Mouse (Mus musculus): Measurements from ENCODE around the gene Mllt3. TPM values are rescaled to one million over a fixed set of nuclear protein-coding genes. Genes with fewer than 3 reads are reported as not detected.

Mllt3 gene
- polyA plus RNA-seq, 1 experiment from 2014 or later, result 67.6 TPM

DNA sequence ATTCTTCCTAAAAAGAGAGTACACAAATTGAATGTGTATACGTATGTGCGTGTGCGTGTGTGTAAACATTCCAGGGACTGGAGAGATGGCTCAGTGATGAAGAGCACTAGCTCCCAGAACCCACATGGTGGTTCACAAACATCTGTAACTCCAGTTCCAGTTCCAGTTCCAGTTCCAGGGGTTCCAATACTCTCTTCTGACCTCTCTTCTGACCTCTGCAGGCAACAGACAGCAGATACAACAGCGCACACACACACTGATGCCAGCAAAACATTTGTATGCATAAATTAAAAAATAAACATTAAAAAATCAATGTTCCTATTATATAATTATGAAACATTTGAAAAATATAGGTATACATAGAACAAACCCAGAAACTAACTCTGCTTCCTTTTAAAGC, 258.6 kb downstream of the Mllt3 start:
- no peak for ATAC-seq (replicated peaks; ENCODE audit: insufficient number of reproducible peaks, low FRiP score, low TSS enrichment)
- Histone ChIP-seq H3K27me3 (ENCODE audit: control insufficient read depth, insufficient read depth, low read length) (no peaks in the 10 kb centered on the region), H3K27ac (ENCODE audit: low read depth, low read length) (no peak overlapping the region), H3K9ac (ENCODE audit: low read depth, low read length) (no peak overlapping the region), H3K9me3 (replicated peaks; ENCODE audit: control insufficient read depth, low read length) (no peaks in the 10 kb centered on the region), H3K4me2 (no peak overlapping the region), H3K4me3 (ENCODE audit: low read depth, low read length) (no peak overlapping the region), H3K4me1 (ENCODE audit: control insufficient read depth, insufficient read depth, low read length) (no peaks in the 10 kb centered on the region), H3K36me3 (ENCODE audit: control insufficient read depth, insufficient read depth, low read length) (peaks cover 6% of the 10 kb centered on the region)
- 92% methylated on average over 4 of the region's 4 CpGs for WGBS (ENCODE audit: insufficient replicate concordance)

DNA sequence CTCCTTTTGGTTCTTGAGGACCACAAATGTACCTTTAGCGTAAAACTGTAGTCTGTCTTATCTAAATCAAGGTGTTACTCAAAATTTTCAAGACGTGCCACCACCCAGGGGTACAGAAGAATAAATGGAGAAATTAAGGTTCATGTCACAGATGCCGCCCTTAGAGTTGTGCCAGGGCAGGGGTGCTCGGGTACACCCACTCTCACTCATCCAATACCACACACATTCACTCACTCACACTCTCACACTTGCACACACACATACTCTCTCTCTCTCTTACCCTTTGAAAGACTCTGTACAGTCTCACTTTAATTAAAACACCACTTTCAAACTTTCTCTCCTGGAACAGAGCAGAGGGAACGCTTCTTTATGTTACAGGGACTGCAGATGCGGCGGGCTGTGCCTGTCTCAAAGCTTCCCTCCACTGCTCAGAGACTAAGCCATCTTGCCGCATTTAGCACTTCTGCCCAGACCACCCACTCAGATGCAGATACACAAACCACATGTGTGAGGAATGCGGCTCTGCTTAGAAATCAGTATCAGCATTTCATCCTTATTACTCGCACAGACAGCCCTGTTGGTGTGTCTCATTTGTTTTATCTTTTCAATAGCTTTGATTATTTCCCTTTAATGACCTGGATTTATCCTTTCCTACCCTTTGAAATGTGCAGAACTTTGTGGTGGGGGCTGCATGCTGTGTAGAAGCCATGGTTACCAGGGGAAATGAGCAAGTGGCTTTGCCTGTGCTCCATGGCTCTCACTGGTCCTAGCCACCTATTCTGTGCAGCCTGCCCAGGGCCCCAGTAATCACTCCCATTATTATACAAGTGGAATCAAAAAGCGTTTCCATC, 265.2 kb downstream of the Mllt3 start:
- Histone ChIP-seq H3K4me2 (no peak overlapping the region), H3K9me3 (replicated peaks; ENCODE audit: control insufficient read depth, low read length) (no peaks in the 10 kb centered on the region), H3K27me3 (ENCODE audit: control insufficient read depth, insufficient read depth, low read length) (no peaks in the 10 kb centered on the region), H3K4me3 (ENCODE audit: low read depth, low read length) (no peak overlapping the region), H3K36me3 (ENCODE audit: control insufficient read depth, insufficient read depth, low read length) (peaks cover 1% of the 10 kb centered on the region), H3K27ac (ENCODE audit: low read depth, low read length) (0 out of 2 replicates have a peak overlapping the region, but pooled peaks have one; percentile 2), H3K4me1 (ENCODE audit: control insufficient read depth, insufficient read depth, low read length) (peaks cover 6% of the 10 kb centered on the region; the same call in 1 of the 2 replicates), H3K9ac (ENCODE audit: low read depth, low read length) (no peak overlapping the region)
- ATAC-seq (replicated peaks; ENCODE audit: insufficient number of reproducible peaks, low FRiP score, low TSS enrichment), result no peak
- 39% methylated on average over 11 of the region's 11 CpGs for WGBS (ENCODE audit: insufficient replicate concordance)

DNA sequence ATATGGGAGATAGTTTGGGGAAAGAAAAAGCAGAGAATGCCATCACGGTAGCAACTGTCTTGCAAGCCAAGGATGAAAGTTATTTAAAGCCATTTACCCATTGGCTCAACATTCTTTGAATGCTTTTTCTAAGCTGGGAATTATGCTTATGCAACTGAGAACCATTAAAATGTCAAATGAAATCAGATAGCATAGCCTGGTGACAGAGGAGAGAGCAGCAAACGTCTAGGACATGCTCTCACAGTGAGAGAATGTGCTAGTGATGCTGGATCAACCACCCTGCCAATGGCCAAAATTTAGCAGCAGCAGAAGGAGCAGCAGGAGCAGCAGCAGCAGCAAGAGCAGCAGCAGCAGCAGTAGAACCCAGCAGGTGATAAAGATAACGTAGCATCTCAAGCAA, 267.4 kb downstream of the Mllt3 start:
- 23% methylated on average over 3 of the region's 3 CpGs for WGBS (ENCODE audit: insufficient replicate concordance)
- Histone ChIP-seq H3K9me3 (replicated peaks; ENCODE audit: control insufficient read depth, low read length) (no peaks in the 10 kb centered on the region), H3K27me3 (ENCODE audit: control insufficient read depth, insufficient read depth, low read length) (no peaks in the 10 kb centered on the region), H3K27ac (ENCODE audit: low read depth, low read length) (no peak overlapping the region), H3K4me2 (no peak overlapping the region), H3K4me3 (ENCODE audit: low read depth, low read length) (no peak overlapping the region), H3K9ac (ENCODE audit: low read depth, low read length) (no peak overlapping the region), H3K4me1 (ENCODE audit: control insufficient read depth, insufficient read depth, low read length) (peaks cover 6% of the 10 kb centered on the region; the same call in 1 of the 2 replicates), H3K36me3 (ENCODE audit: control insufficient read depth, insufficient read depth, low read length) (no peaks in the 10 kb centered on the region)
- ATAC-seq (replicated peaks; ENCODE audit: insufficient number of reproducible peaks, low FRiP score, low TSS enrichment), result no peak

DNA sequence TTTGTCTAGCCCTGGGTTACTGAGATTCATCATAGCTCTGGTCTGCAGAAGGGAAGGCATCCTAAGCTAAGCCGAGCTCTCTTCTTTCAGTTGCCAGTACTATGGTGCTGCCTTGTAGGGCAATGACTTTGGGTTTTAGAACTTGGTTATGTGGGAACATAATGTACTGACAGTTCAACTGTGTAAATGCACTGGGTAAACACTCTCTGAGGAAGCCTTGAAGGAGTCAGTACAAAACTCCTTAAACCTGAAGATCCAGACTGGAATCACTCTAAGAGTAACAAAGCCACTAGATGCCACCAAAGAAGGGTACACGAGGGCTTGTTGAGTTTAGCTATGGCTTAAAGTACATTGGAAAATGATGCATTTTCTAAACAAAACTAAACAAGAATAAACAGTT, 272.1 kb downstream of the Mllt3 start:
- no peak for ATAC-seq (replicated peaks; ENCODE audit: insufficient number of reproducible peaks, low FRiP score, low TSS enrichment)
- no peak overlapping the region for H3K9ac ChIP-seq (ENCODE audit: low read depth, low read length)
- 73% methylated on average over 2 of the region's 2 CpGs for WGBS (ENCODE audit: insufficient replicate concordance)
- H3K4me3 ChIP-seq (ENCODE audit: low read depth, low read length), result no peak overlapping the region
- 0 out of 2 replicates have a peak, but pooled peaks cover 4% of the 10 kb centered on the region for H3K4me1 ChIP-seq (ENCODE audit: control insufficient read depth, insufficient read depth, low read length)
- H3K4me2 ChIP-seq, result no peak overlapping the region
- H3K9me3 ChIP-seq (replicated peaks; ENCODE audit: control insufficient read depth, low read length), result no peaks in the 10 kb centered on the region
- H3K36me3 ChIP-seq (ENCODE audit: control insufficient read depth, insufficient read depth, low read length), result no peaks in the 10 kb centered on the region
- H3K27me3 ChIP-seq (ENCODE audit: control insufficient read depth, insufficient read depth, low read length), result no peaks in the 10 kb centered on the region
- no peak overlapping the region for H3K27ac ChIP-seq (ENCODE audit: low read depth, low read length)

DNA sequence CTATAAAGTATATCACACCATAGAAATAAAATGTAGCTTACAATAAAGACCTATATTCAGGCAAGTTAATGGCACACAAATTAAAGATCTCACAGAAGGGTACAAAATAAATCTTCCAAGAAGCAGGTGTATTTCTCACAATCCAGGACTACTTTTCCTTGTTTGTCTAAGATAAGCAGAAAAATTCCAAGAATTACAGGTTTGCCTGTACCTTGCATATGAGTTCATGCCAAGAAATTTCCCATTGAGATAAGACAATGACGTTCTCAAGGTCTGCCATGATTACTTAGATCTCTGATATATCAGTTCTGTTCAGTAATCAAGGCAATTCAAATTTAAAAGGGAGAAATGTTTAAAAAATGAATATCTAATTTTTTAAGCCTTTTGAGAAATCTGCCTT, 272.9 kb downstream of the Mllt3 start:
- no peaks in the 10 kb centered on the region for H3K36me3 ChIP-seq (ENCODE audit: control insufficient read depth, insufficient read depth, low read length)
- 74% methylated on average over 1 of the region's 1 CpGs for WGBS (ENCODE audit: insufficient replicate concordance)

DNA sequence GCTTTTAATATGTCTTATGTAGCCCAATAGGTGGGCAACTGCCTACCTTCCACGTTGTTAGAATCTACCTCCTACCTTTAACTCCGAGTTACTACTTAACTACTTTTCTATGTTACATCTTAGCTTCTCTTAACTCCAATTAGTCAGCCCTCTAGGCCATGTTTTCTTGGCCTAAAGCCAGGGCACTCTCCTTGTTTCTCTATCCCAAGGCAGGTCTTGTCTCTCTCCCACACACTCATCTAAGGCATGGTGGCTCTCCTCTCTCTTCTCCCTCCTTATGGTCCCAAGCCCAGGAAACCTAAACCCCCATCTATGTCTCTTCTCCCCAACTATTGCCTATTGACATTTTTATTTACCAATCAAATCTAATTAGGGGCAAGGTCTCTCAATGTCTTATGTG, 273.5 kb downstream of the Mllt3 start:
- ATAC-seq (replicated peaks; ENCODE audit: insufficient number of reproducible peaks, low FRiP score, low TSS enrichment), result no peak

More for the DNA sequence above, 272.9 kb downstream of the Mllt3 start:
- Histone ChIP-seq H3K27me3 (ENCODE audit: control insufficient read depth, insufficient read depth, low read length) (no peaks in the 10 kb centered on the region), H3K4me1 (ENCODE audit: control insufficient read depth, insufficient read depth, low read length) (0 out of 2 replicates have a peak, but pooled peaks cover 4% of the 10 kb centered on the region), H3K9me3 (replicated peaks; ENCODE audit: control insufficient read depth, low read length) (no peaks in the 10 kb centered on the region), H3K4me2 (no peak overlapping the region), H3K27ac (ENCODE audit: low read depth, low read length) (no peak overlapping the region), H3K4me3 (ENCODE audit: low read depth, low read length) (no peak overlapping the region), H3K9ac (ENCODE audit: low read depth, low read length) (no peak overlapping the region)
- no peak for ATAC-seq (replicated peaks; ENCODE audit: insufficient number of reproducible peaks, low FRiP score, low TSS enrichment)

DNA sequence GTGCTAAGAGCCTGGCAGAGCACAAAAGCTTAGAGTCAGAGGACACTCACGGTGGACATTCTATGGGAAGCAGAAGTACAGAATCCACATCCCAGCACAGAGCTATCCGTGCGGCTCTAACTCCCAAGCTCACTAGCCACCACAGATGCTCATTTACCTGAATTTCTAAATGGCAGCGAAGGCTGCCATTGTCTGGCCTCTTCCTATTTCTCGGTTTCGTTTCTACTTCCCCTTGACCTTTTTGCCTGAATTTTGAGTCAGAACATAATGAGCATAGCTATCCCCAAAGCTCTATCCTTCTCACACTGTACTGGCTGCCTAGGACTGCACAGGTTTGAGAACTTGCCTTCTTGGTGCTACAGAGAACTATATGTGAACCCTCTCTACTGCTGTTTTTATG, 274.1 kb downstream of the Mllt3 start:
- no peak for ATAC-seq (replicated peaks; ENCODE audit: insufficient number of reproducible peaks, low FRiP score, low TSS enrichment)
- Histone ChIP-seq H3K27ac (ENCODE audit: low read depth, low read length) (no peak overlapping the region), H3K36me3 (ENCODE audit: control insufficient read depth, insufficient read depth, low read length) (no peaks in the 10 kb centered on the region), H3K27me3 (ENCODE audit: control insufficient read depth, insufficient read depth, low read length) (no peaks in the 10 kb centered on the region), H3K9ac (ENCODE audit: low read depth, low read length) (no peak overlapping the region), H3K4me1 (ENCODE audit: control insufficient read depth, insufficient read depth, low read length) (0 out of 2 replicates have a peak, but pooled peaks cover 4% of the 10 kb centered on the region), H3K9me3 (replicated peaks; ENCODE audit: control insufficient read depth, low read length) (no peaks in the 10 kb centered on the region), H3K4me2 (no peak overlapping the region), H3K4me3 (ENCODE audit: low read depth, low read length) (no peak overlapping the region)
- WGBS (ENCODE audit: insufficient replicate concordance), result 84% methylated on average over 6 of the region's 6 CpGs

More for the DNA sequence above, 273.5 kb downstream of the Mllt3 start:
- Histone ChIP-seq H3K4me1 (ENCODE audit: control insufficient read depth, insufficient read depth, low read length) (0 out of 2 replicates have a peak, but pooled peaks cover 4% of the 10 kb centered on the region), H3K9ac (ENCODE audit: low read depth, low read length) (no peak overlapping the region), H3K9me3 (replicated peaks; ENCODE audit: control insufficient read depth, low read length) (no peaks in the 10 kb centered on the region), H3K36me3 (ENCODE audit: control insufficient read depth, insufficient read depth, low read length) (no peaks in the 10 kb centered on the region), H3K27ac (ENCODE audit: low read depth, low read length) (no peak overlapping the region), H3K4me3 (ENCODE audit: low read depth, low read length) (no peak overlapping the region), H3K27me3 (ENCODE audit: control insufficient read depth, insufficient read depth, low read length) (no peaks in the 10 kb centered on the region), H3K4me2 (no peak overlapping the region)
- 82% methylated on average over 2 of the region's 2 CpGs for WGBS (ENCODE audit: insufficient replicate concordance)

DNA sequence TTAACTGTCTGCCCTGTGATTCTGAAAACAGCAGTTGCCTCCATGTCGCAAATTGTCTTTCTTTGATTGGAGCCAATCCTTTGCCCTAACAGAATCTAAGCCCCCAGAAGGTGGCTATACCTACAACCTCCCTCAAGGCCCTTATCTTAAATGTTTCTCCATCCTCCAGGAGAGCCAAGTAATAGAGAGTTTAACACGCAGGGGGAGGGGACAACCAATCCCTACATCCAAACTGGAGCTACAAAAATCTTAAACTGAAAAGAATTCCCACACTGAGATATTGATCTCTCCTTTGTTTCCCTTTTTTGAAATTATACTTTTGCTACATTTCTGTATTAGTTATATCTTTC, 281.7 kb downstream of the Mllt3 start:
- no peaks in the 10 kb centered on the region for H3K9me3 ChIP-seq (replicated peaks; ENCODE audit: control insufficient read depth, low read length)
- H3K9ac ChIP-seq (ENCODE audit: low read depth, low read length), result no peak overlapping the region
- no peaks in the 10 kb centered on the region for H3K36me3 ChIP-seq (ENCODE audit: control insufficient read depth, insufficient read depth, low read length)
- no peak overlapping the region for H3K4me2 ChIP-seq
- 77% methylated on average over 2 of the region's 2 CpGs for WGBS (ENCODE audit: insufficient replicate concordance)
- H3K27ac ChIP-seq (ENCODE audit: low read depth, low read length), result no peak overlapping the region
- ATAC-seq (replicated peaks; ENCODE audit: insufficient number of reproducible peaks, low FRiP score, low TSS enrichment), result no peak
- no peaks in the 10 kb centered on the region for H3K4me1 ChIP-seq (ENCODE audit: control insufficient read depth, insufficient read depth, low read length)
- H3K4me3 ChIP-seq (ENCODE audit: low read depth, low read length), result no peak overlapping the region
- no peaks in the 10 kb centered on the region for H3K27me3 ChIP-seq (ENCODE audit: control insufficient read depth, insufficient read depth, low read length)
